Mouse (Mus musculus) neural tube, embryonic 11.5 days (tissue): ENCODE results near the gene Gm43518. TPM values are rescaled to one million over a fixed set of nuclear protein-coding genes. Genes with fewer than 3 reads are reported as not detected.

Source experiments
- ATAC-seq: fragments of 200-750 bp; cut with Nextera tagmentation; 2 replicates; pipeline ENCODE4 v1.8.0; 2017; ENCODE audit warnings: moderate number of reproducible peaks, mild to moderate bottlenecking, moderate TSS enrichment, moderate library complexity; ENCODE audit not compliant: insufficient read depth, low FRiP score, low TSS enrichment
- DNase-seq: peaks from one replicate; pipeline ENCODE4 v3.0.0-alpha.2; 2015; ENCODE audit warnings: low spot score
- H3K27ac ChIP-seq: fragments of 300-500 bp; sonication (generic); 2 replicates; pipeline ENCODE4 v1.5.1; 2014; ENCODE audit warnings: low read depth, mild to moderate bottlenecking, low read length
- H3K27me3 ChIP-seq: fragments of 300-500 bp; sonication (generic); 2 replicates; pipeline ENCODE4 v1.6.1; 2014; ENCODE audit warnings: mild to moderate bottlenecking, low read length, mixed read lengths; ENCODE audit not compliant: control insufficient read depth, insufficient read depth
- H3K36me3 ChIP-seq: fragments of 300-500 bp; sonication (generic); 2 replicates; pipeline ENCODE4 v1.6.1; 2014; ENCODE audit warnings: mild to moderate bottlenecking, low read length, moderate library complexity, mixed read lengths; ENCODE audit not compliant: control insufficient read depth, insufficient read depth
- H3K4me1 ChIP-seq: fragments of 300-500 bp; sonication (generic); 2 replicates; pipeline ENCODE4 v1.6.1; 2014; ENCODE audit warnings: low read length, mixed read lengths; ENCODE audit not compliant: control insufficient read depth, insufficient read depth
- H3K4me2 ChIP-seq: fragments of 300-500 bp; sonication (generic); 2 replicates; pipeline ENCODE4 v1.6.1; 2014; ENCODE audit warnings: low read depth, mild to moderate bottlenecking, moderate library complexity
- H3K4me3 ChIP-seq: fragments of 300-500 bp; sonication (generic); 2 replicates; pipeline ENCODE4 v1.5.1; 2014; ENCODE audit warnings: low read depth, low read length
- H3K9ac ChIP-seq: fragments of 300-500 bp; sonication (generic); 2 replicates; pipeline ENCODE4 v1.6.1; 2014; ENCODE audit warnings: mild to moderate bottlenecking, low read length
- H3K9me3 ChIP-seq: fragments of 300-500 bp; sonication (generic); 2 replicates; pipeline ENCODE4 v1.6.1; 2016; ENCODE audit warnings: low read length; ENCODE audit not compliant: control insufficient read depth
- WGBS: fragments of 180-500 bp; shearing (Covaris S2); extraction: QIAGEN DNeasy Blood & Tissue Kit; methylation state at CpG from one replicate; pipeline ENCODE4 v1.1.7; 2014; 5-methylcytosine and 5-hydroxymethylcytosine counted together
- polyA plus RNA-seq: library from polyadenylated mRNA; unstranded; fragments of >200 nt; fragmentation: Nextera tagmentation; extraction: Ambion mirVana; gene quantifications from 2 replicates; pipeline ENCODE4 v1.2.1, GENCODE M21; 2014

Gm43518 gene
- polyA plus RNA-seq, 1 experiment from 2014 or later: not detected

- Histone ChIP-seq H3K9ac (no peak overlapping the region), H3K4me2 (no peak overlapping the region), H3K9me3 (no peaks in the 10 kb centered on the region), H3K4me3 (no peak overlapping the region), H3K27me3 (0 out of 2 replicates have a peak, but pooled peaks cover 2% of the 10 kb centered on the region), H3K36me3 (no peaks in the 10 kb centered on the region), H3K4me1 (peaks cover 22% of the 10 kb centered on the region), H3K27ac (no peak overlapping the region)
- 72% methylated on average over 2 of the region's 2 CpGs for WGBS
- ATAC-seq (no peak), DNase-seq (no peak)
These were observed 59.7 kb downstream of the Gm43518 start for GRCm38 (mm10) chr5:123986925-123987324.

- Histone ChIP-seq H3K4me3 (no peak overlapping the region), H3K27me3 (0 out of 2 replicates have a peak, but pooled peaks cover 2% of the 10 kb centered on the region), H3K36me3 (no peaks in the 10 kb centered on the region), H3K4me1 (peaks cover 22% of the 10 kb centered on the region), H3K27ac (no peak overlapping the region), H3K9me3 (no peaks in the 10 kb centered on the region), H3K9ac (no peak overlapping the region), H3K4me2 (no peak overlapping the region)
- DNase-seq (no peak), ATAC-seq (no peak)
- WGBS: 90% methylated on average over 4 of the region's 4 CpGs
These were observed 60.3 kb downstream of the Gm43518 start for GRCm38 (mm10) chr5:123987511-123987910.

Other genes starting within 250 kb of the Gm43518 start
- gene Clip1, start 242.8 kb upstream of the Gm43518 start, polyA plus RNA-seq: 45.1 and 52.2 TPM in 2 replicates
- gene Zcchc8, start 206.3 kb upstream of the Gm43518 start, polyA plus RNA-seq: 71.3 and 80.5 TPM in 2 replicates
- gene Rsrc2, start 178.0 kb upstream of the Gm43518 start, polyA plus RNA-seq: 154 and 166 TPM in 2 replicates
- gene Kntc1, start 177.7 kb upstream of the Gm43518 start, polyA plus RNA-seq: 30.8 and 36.2 TPM in 2 replicates
- gene Hcar2, start 61.9 kb upstream of the Gm43518 start, polyA plus RNA-seq: 0.16 TPM in 1 of 2 replicates, not detected in the other
- not detected in 2 replicates for gene Hcar1, start 47.4 kb upstream of the Gm43518 start, polyA plus RNA-seq
- gene Denr, start 20.2 kb upstream of the Gm43518 start, polyA plus RNA-seq: 138 and 146 TPM in 2 replicates
- 3.8 and 5.0 TPM in 2 replicates for gene Ccdc62, start 3.3 kb downstream of the Gm43518 start, polyA plus RNA-seq
- 4.4 and 5.3 TPM in 2 replicates for gene Hip1r, start 46.2 kb downstream of the Gm43518 start, polyA plus RNA-seq
- 50.3 and 52.3 TPM in 2 replicates for gene Vps37b, start 104.9 kb downstream of the Gm43518 start, polyA plus RNA-seq
- 1.7 TPM in 2 replicates for gene Abcb9, start 168.4 kb downstream of the Gm43518 start, polyA plus RNA-seq
- gene Ogfod2, start 184.9 kb downstream of the Gm43518 start, polyA plus RNA-seq: 17.4 and 18.0 TPM in 2 replicates
- gene Arl6ip4, start 188.7 kb downstream of the Gm43518 start, polyA plus RNA-seq: 84.7 and 88.9 TPM in 2 replicates